Mouse (Mus musculus) frontal cortex, adult (tissue): ENCODE data around the gene Nme7.
A peak's percentile ranks its signal among the peaks of the same experiment; 100 is the strongest.

Source experiments
- ATAC-seq: cut with Nextera tagmentation; 2 replicates; pipeline ENCODE4 v1.9.2; 2017; ENCODE audit warnings: mild to moderate bottlenecking, moderate library complexity, mixed read lengths; ENCODE audit not compliant: low TSS enrichment

Gene Nme7

GRCm38 (mm10) chr1:164458245-164458613 is 154.3 kb downstream of the Nme7 start, which contains the start of gene Atp1b1:
Gene Atp1b1 (minus strand): TSS chr1:164458355.
- ATAC-seq, result peak; percentile 42

GRCm38 (mm10) chr1:164458621-164459051 is 154.7 kb downstream of the Nme7 start:
- ATAC-seq, result peak; percentile 2; the same call in 1 of the 2 replicates

- no peak for ATAC-seq
Observed at GRCm38 (mm10) chr1:164459127-164459905, 155.4 kb downstream of the Nme7 start.

- no peak for ATAC-seq
Observed at GRCm38 (mm10) chr1:164460921-164461697, 157.2 kb downstream of the Nme7 start.

GRCm38 (mm10) chr1:164461726-164462125 is 157.8 kb downstream of the Nme7 start:
- peak; percentile 53 for ATAC-seq

- no peak for ATAC-seq
Observed at GRCm38 (mm10) chr1:164467406-164467805, 163.5 kb downstream of the Nme7 start.

- no peak for ATAC-seq
Observed at GRCm38 (mm10) chr1:164468329-164468728, 164.4 kb downstream of the Nme7 start.

GRCm38 (mm10) chr1:164470985-164471384 is 167.1 kb downstream of the Nme7 start:
- ATAC-seq, result no peak

- no peak for ATAC-seq
Observed at GRCm38 (mm10) chr1:164471632-164472031, 167.7 kb downstream of the Nme7 start.

- ATAC-seq, result no peak
Observed at GRCm38 (mm10) chr1:164473398-164473797, 169.5 kb downstream of the Nme7 start.

GRCm38 (mm10) chr1:164474310-164474709 is 170.4 kb downstream of the Nme7 start:
- peak; percentile 19; the same call in 1 of the 2 replicates for ATAC-seq

- ATAC-seq, result peak; percentile 94
Observed at GRCm38 (mm10) chr1:164474778-164475511, 171.0 kb downstream of the Nme7 start.

- ATAC-seq, result peak; percentile 68
Observed at GRCm38 (mm10) chr1:164475895-164476294, 172.0 kb downstream of the Nme7 start.

GRCm38 (mm10) chr1:164480755-164481644 is 177.1 kb downstream of the Nme7 start:
- ATAC-seq, result no peak

GRCm38 (mm10) chr1:164481645-164482354 is 177.9 kb downstream of the Nme7 start:
- no peak for ATAC-seq

GRCm38 (mm10) chr1:164482833-164483232 is 178.9 kb downstream of the Nme7 start:
- no peak for ATAC-seq

GRCm38 (mm10) chr1:164483728-164484127 is 179.8 kb downstream of the Nme7 start:
- no peak for ATAC-seq
